Mouse (Mus musculus): ENCODE measurements at regions not wholly inside any gene's neighbourhood (a gene's known extent, or its start where the extent isn't known, plus 50 kb on each side); places are given as distances from the start of the nearest gene placed in this dataset.
"Not testable (repeated sequence)": the region's sequence is repeated elsewhere in the genome, so short reads cannot be mapped to it uniquely, and the experiment has no call there.

- no peak for TF ChIP-seq CTCF (IDR thresholded peaks at IDR 0.05)
- intact Hi-C loops (cut with DNase I), result no loop called here
- no peak overlapping the region for H3K27ac ChIP-seq
- no peak overlapping the region for H3K4me3 ChIP-seq
- no peak for DNase-seq (ENCODE audit: extremely low spot score in 1 of 2, low spot score in 2 of 2)
Observed at GRCm38 (mm10) chr1:128498042-128498772, 81.0 kb upstream of the Dars start.

GRCm38 (mm10) chr1:128492251-128492650 lies 75.1 kb upstream of the Dars start:
- TF ChIP-seq CTCF (IDR thresholded peaks at IDR 0.05), result no peak
- DNase-seq (ENCODE audit: extremely low spot score in 1 of 2, low spot score in 2 of 2), result no peak
- H3K27ac ChIP-seq, result no peak overlapping the region
- no peak overlapping the region for H3K4me3 ChIP-seq
- intact Hi-C loops (cut with DNase I), result no loop called here

GRCm38 (mm10) chr1:128487181-128487580 lies 70.0 kb upstream of the Dars start:
- DNase-seq (ENCODE audit: extremely low spot score in 1 of 2, low spot score in 2 of 2); H3K27ac ChIP-seq; intact Hi-C loops (cut with DNase I); H3K4me3 ChIP-seq: not testable (repeated sequence)

- DNase-seq (ENCODE audit: extremely low spot score in 1 of 2, low spot score in 2 of 2), result no peak
Observed at GRCm38 (mm10) chr1:128478376-128478775, 61.2 kb upstream of the Dars start.

GRCm38 (mm10) chr1:128477653-128478052 lies 60.5 kb upstream of the Dars start:
- no peak overlapping the region for H3K4me3 ChIP-seq
- intact Hi-C loops (cut with DNase I), result loop anchor here (10.0 kb wide), 1 partner anchor 207 kb away; no protein-coding TSS in a partner anchor
- TF ChIP-seq CTCF (IDR thresholded peaks at IDR 0.05), result no peak
- DNase-seq (ENCODE audit: extremely low spot score in 1 of 2, low spot score in 2 of 2), result no peak
- no peak overlapping the region for H3K27ac ChIP-seq

More at GRCm38 (mm10) chr1:128478376-128478775, 61.2 kb upstream of the Dars start:
- no peak overlapping the region for H3K4me3 ChIP-seq
- no peak overlapping the region for H3K27ac ChIP-seq
- no peak for TF ChIP-seq CTCF (IDR thresholded peaks at IDR 0.05)
- intact Hi-C loops (cut with DNase I), result loop anchor here (10.0 kb wide), 1 partner anchor 206 kb away; no protein-coding TSS in a partner anchor

- no peak for TF ChIP-seq CTCF (IDR thresholded peaks at IDR 0.05)
- no peak overlapping the region for H3K27ac ChIP-seq
- H3K4me3 ChIP-seq, result peak overlapping the region; percentile 24
- intact Hi-C loops (cut with DNase I), result loop anchor here (10.0 kb wide), 1 partner anchor 212 kb away; no protein-coding TSS in a partner anchor
- DNase-seq (ENCODE audit: extremely low spot score in 1 of 2, low spot score in 2 of 2), result no peak
Observed at GRCm38 (mm10) chr1:128472713-128473230, 55.6 kb upstream of the Dars start.

- DNase-seq (ENCODE audit: extremely low spot score in 1 of 2, low spot score in 2 of 2), result peak; percentile 66 to 73
- intact Hi-C loops (cut with DNase I), result loop anchor here (10.0 kb wide), 1 partner anchor 213 kb away; no protein-coding TSS in a partner anchor
- peak overlapping the region; percentile 24 for H3K4me3 ChIP-seq
- H3K27ac ChIP-seq, result no peak overlapping the region
- TF ChIP-seq CTCF (IDR thresholded peaks at IDR 0.05), result no peak
Observed at GRCm38 (mm10) chr1:128472022-128472712, 55.0 kb upstream of the Dars start.

- Histone ChIP-seq H3K27ac (no peak overlapping the region), H3K4me3 (no peak overlapping the region)
- no peak for DNase-seq (ENCODE audit: extremely low spot score in 1 of 2, low spot score in 2 of 2)
- no peak for TF ChIP-seq CTCF (IDR thresholded peaks at IDR 0.05)
- intact Hi-C loops (cut with DNase I), result loop anchor here (10.0 kb wide), 1 partner anchor 214 kb away; no protein-coding TSS in a partner anchor
Observed at GRCm38 (mm10) chr1:128470786-128471185, 53.6 kb upstream of the Dars start.

GRCm38 (mm10) chr1:128469054-128469453 lies 51.9 kb upstream of the Dars start:
- Histone ChIP-seq H3K27ac (no peak overlapping the region), H3K4me3 (no peak overlapping the region)
- intact Hi-C loops (cut with DNase I), result loop anchor here (5.0 kb wide), 1 partner anchor 318 kb away; no protein-coding TSS in a partner anchor
- TF ChIP-seq CTCF (IDR thresholded peaks at IDR 0.05), result no peak
- DNase-seq (ENCODE audit: extremely low spot score in 1 of 2, low spot score in 2 of 2), result no peak
